Mouse (Mus musculus) ovary, postnatal 14 days (tissue): ENCODE data around the gene Gm10306.

Experiments used
- DNase-seq: peaks from one replicate; pipeline ENCODE4 v3.0.0; 2022; ENCODE audit warnings: low spot score

Gm10306 gene

GRCm38 (mm10) chr4:94556265-94557054, at the start of gene Gm10306, which contains the start of gene Caap1:
Gene Gm10306 (plus strand): TSS chr4:94556546.
Gene Caap1 (minus strand): TSS chr4:94556796.
- peak; percentile 94 for DNase-seq

GRCm38 (mm10) chr4:94515366-94515765, 41.0 kb upstream of the Gm10306 start:
- no peak for DNase-seq

- peak; percentile 46 for DNase-seq
Measured at GRCm38 (mm10) chr4:94517631-94518030, 38.7 kb upstream of the Gm10306 start.

GRCm38 (mm10) chr4:94523321-94523720, 33.0 kb upstream of the Gm10306 start:
- DNase-seq, result no peak

GRCm38 (mm10) chr4:94529448-94529847, 26.9 kb upstream of the Gm10306 start:
- DNase-seq, result no peak

GRCm38 (mm10) chr4:94533205-94533604, 23.1 kb upstream of the Gm10306 start:
- no peak for DNase-seq

- DNase-seq, result no peak
Measured at GRCm38 (mm10) chr4:94543041-94543440, 13.3 kb upstream of the Gm10306 start.

- no peak for DNase-seq
Measured at GRCm38 (mm10) chr4:94544321-94544720, 12.0 kb upstream of the Gm10306 start.

GRCm38 (mm10) chr4:94554955-94555494, 1.3 kb upstream of the Gm10306 start:
- DNase-seq, result no peak

GRCm38 (mm10) chr4:94557145-94557544, 799 bp downstream of the Gm10306 start:
- no peak for DNase-seq

GRCm38 (mm10) chr4:94559266-94559665, 2.9 kb downstream of the Gm10306 start:
- no peak for DNase-seq

GRCm38 (mm10) chr4:94560316-94560715, 4.0 kb downstream of the Gm10306 start:
- no peak for DNase-seq

GRCm38 (mm10) chr4:94561954-94562648, 5.8 kb downstream of the Gm10306 start:
- DNase-seq, result no peak

- no peak for DNase-seq
Measured at GRCm38 (mm10) chr4:94564297-94564696, 8.0 kb downstream of the Gm10306 start.

- no peak for DNase-seq
Measured at GRCm38 (mm10) chr4:94572677-94573076, 16.3 kb downstream of the Gm10306 start.

- DNase-seq, result no peak
Measured at GRCm38 (mm10) chr4:94591765-94592381, 35.5 kb downstream of the Gm10306 start.

- no peak for DNase-seq
Measured at GRCm38 (mm10) chr4:94592709-94593108, 36.4 kb downstream of the Gm10306 start.

- DNase-seq, result no peak
Measured at GRCm38 (mm10) chr4:94601395-94601794, 45.0 kb downstream of the Gm10306 start.

- no peak for DNase-seq
Measured at GRCm38 (mm10) chr4:94602496-94603030, 46.2 kb downstream of the Gm10306 start.

GRCm38 (mm10) chr4:94603031-94603629, 46.8 kb downstream of the Gm10306 start, which contains the start of gene Plaa:
Gene Plaa (minus strand): TSS chr4:94603244.
- peak; percentile 88 for DNase-seq

- DNase-seq, result no peak
Measured at GRCm38 (mm10) chr4:94604452-94605019, 48.2 kb downstream of the Gm10306 start.
